Mouse (Mus musculus): ENCODE data around the gene H2-DMa. TPM values are rescaled to one million over a fixed set of nuclear protein-coding genes. Genes with fewer than 3 reads are reported as not detected.

The H2-DMa gene
- 7.5 and 9.1 TPM in 2 replicates for polyA plus RNA-seq (2014; fragmentation: Nextera tagmentation; extraction: Ambion mirVana)

DNA sequence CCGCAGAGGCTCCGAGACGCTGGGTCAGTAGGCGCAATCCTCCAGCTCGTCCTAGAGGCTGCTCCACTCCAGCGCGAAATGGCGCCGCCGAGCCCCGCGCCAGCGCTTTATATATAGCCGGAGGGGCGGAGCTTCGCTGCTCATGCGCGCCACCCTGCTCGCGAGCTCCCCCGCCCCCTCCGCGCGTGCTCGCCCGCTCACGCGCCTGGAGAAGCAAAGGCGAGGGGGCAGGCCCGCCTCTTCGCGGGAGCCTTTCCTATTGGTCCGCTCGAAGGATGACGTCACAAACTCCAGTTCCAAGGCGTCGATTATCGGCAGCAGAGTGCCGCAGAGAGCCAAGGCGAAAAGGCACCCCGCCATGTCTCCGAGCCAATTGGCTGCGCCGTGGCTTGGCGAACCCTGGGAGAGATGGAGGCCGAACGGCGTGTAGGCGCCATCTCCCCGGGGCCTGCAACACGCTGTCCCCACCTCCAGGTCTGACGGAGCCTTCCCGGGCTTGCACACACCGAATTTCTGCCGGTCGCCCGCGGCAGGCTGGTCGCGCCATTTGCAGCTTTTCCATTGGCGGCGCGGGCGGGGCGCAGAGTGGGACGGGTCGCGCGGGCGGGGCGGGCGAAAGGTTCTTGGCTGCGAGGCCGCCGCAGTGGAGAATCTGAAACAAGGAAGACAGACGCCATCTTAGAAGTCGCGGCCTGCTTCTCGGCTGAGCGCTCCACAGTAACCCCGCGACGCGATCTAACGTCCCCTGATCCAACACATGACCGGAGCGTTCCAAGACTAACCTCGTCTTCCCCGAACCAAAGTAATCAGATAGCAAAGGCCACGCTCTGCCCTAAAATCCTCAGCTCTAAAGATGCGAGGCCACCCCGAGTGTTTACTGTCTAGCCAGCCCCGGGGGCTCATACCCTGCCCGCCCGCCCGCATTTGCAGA, at the start of gene H2-DMa:
H2-DMa (plus strand) TSS at position 293 of the 931 bp plus-strand sequence.
- DNase-seq (ENCODE audit: low spot score) (peak; percentile 98), ATAC-seq (ENCODE audit: insufficient number of reproducible peaks, low FRiP score, low TSS enrichment, low read depth) (peak; percentile 62)
- under 1% methylated on average over 96 of the region's 96 CpGs for WGBS
- no peaks in the 10 kb centered on the region for H3K9me3 ChIP-seq (ENCODE audit: control insufficient read depth, low read length)
- H3K4me1 ChIP-seq (ENCODE audit: control insufficient read depth, insufficient read depth, low read length): peaks cover 15% of the 10 kb centered on the region
- H3K9ac ChIP-seq (ENCODE audit: low read length): peak within 1 kb of the TSS; percentile 98
- H3K27me3 ChIP-seq (ENCODE audit: control insufficient read depth, insufficient read depth, low read length): no peaks in the 10 kb centered on the region
- H3K4me3 ChIP-seq (ENCODE audit: low read depth, low read length): peak within 1 kb of the TSS; percentile 99
- peaks cover 32% of the 10 kb centered on the region for H3K36me3 ChIP-seq (ENCODE audit: control insufficient read depth, insufficient read depth, low read length)
- H3K4me2 ChIP-seq (ENCODE audit: low read depth, severe bottlenecking): peak within 1 kb of the TSS; percentile 97
- H3K27ac ChIP-seq (replicated peaks; ENCODE audit: low read depth, low read length): peak within 1 kb of the TSS; percentile 100

- H3K4me3 ChIP-seq (ENCODE audit: low read depth, low read length): no peak overlapping the region
- H3K4me2 ChIP-seq (ENCODE audit: low read depth, severe bottlenecking): no peak overlapping the region
- H3K27ac ChIP-seq (replicated peaks; ENCODE audit: low read depth, low read length): no peak overlapping the region
- H3K4me1 ChIP-seq (ENCODE audit: control insufficient read depth, insufficient read depth, low read length): no peaks in the 10 kb centered on the region
- H3K9me3 ChIP-seq (ENCODE audit: control insufficient read depth, low read length): no peaks in the 10 kb centered on the region
- ATAC-seq (ENCODE audit: insufficient number of reproducible peaks, low FRiP score, low TSS enrichment, low read depth) (no peak), DNase-seq (ENCODE audit: low spot score) (no peak)
- 67% methylated on average over 5 of the region's 5 CpGs for WGBS
- H3K36me3 ChIP-seq (ENCODE audit: control insufficient read depth, insufficient read depth, low read length): no peaks in the 10 kb centered on the region
- H3K27me3 ChIP-seq (ENCODE audit: control insufficient read depth, insufficient read depth, low read length): peaks cover 10% of the 10 kb centered on the region; the same call in 1 of the 2 replicates
- no peak overlapping the region for H3K9ac ChIP-seq (ENCODE audit: low read length)
Measured at GRCm38 (mm10) chr17:34072091-34072490, 47.2 kb upstream of the H2-DMa start.

DNA sequence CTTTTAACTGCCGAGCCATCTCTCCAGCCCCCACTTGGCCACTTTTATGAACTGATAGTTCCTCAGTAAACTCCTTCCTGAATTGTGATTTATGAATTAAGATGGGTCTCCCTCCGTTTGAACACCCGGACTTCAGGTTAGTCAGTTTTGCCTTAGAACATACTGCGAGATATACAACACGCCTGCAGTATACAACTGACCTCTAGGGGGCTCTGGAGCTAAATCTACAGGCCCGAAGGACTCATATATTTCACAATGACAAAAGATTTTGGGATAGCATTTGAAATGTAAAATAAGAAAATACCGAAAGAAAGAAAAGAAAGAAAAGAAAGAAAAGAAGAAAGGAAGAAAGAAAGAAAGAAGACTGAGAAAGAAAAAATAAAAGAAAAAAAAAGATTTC, 44.1 kb upstream of the H2-DMa start:
- 38% methylated on average over 7 of the region's 7 CpGs for WGBS
- Histone ChIP-seq H3K4me3 (ENCODE audit: low read depth, low read length) (no peak overlapping the region), H3K27ac (replicated peaks; ENCODE audit: low read depth, low read length) (no peak overlapping the region), H3K9me3 (ENCODE audit: control insufficient read depth, low read length) (no peaks in the 10 kb centered on the region), H3K9ac (ENCODE audit: low read length) (no peak overlapping the region), H3K4me1 (ENCODE audit: control insufficient read depth, insufficient read depth, low read length) (no peaks in the 10 kb centered on the region), H3K4me2 (ENCODE audit: low read depth, severe bottlenecking) (no peak overlapping the region), H3K27me3 (ENCODE audit: control insufficient read depth, insufficient read depth, low read length) (peaks cover 12% of the 10 kb centered on the region; the same call in 1 of the 2 replicates), H3K36me3 (ENCODE audit: control insufficient read depth, insufficient read depth, low read length) (no peaks in the 10 kb centered on the region)
- DNase-seq (ENCODE audit: low spot score) (peak; percentile 78), ATAC-seq (ENCODE audit: insufficient number of reproducible peaks, low FRiP score, low TSS enrichment, low read depth) (no peak)

- 3% methylated on average over 9 of the region's 9 CpGs for WGBS
- Histone ChIP-seq H3K4me3 (ENCODE audit: low read depth, low read length) (no peak overlapping the region), H3K9ac (ENCODE audit: low read length) (no peak overlapping the region)
Measured at GRCm38 (mm10) chr17:34077549-34077948, 41.8 kb upstream of the H2-DMa start.

GRCm38 (mm10) chr17:34078148-34078547, 41.2 kb upstream of the H2-DMa start:
- no peak overlapping the region for H3K27ac ChIP-seq (replicated peaks; ENCODE audit: low read depth, low read length)
- H3K9ac ChIP-seq (ENCODE audit: low read length): no peak overlapping the region
- H3K36me3 ChIP-seq (ENCODE audit: control insufficient read depth, insufficient read depth, low read length): no peaks in the 10 kb centered on the region
- DNase-seq (ENCODE audit: low spot score) (no peak), ATAC-seq (ENCODE audit: insufficient number of reproducible peaks, low FRiP score, low TSS enrichment, low read depth) (no peak)
- H3K4me3 ChIP-seq (ENCODE audit: low read depth, low read length): no peak overlapping the region
- 68% methylated on average over 4 of the region's 4 CpGs for WGBS
- H3K9me3 ChIP-seq (ENCODE audit: control insufficient read depth, low read length): no peaks in the 10 kb centered on the region
- peaks cover 12% of the 10 kb centered on the region; the same call in 1 of the 2 replicates for H3K27me3 ChIP-seq (ENCODE audit: control insufficient read depth, insufficient read depth, low read length)
- H3K4me2 ChIP-seq (ENCODE audit: low read depth, severe bottlenecking): no peak overlapping the region
- H3K4me1 ChIP-seq (ENCODE audit: control insufficient read depth, insufficient read depth, low read length): no peaks in the 10 kb centered on the region

More at GRCm38 (mm10) chr17:34077549-34077948, 41.8 kb upstream of the H2-DMa start:
- Histone ChIP-seq H3K4me1 (ENCODE audit: control insufficient read depth, insufficient read depth, low read length) (no peaks in the 10 kb centered on the region), H3K36me3 (ENCODE audit: control insufficient read depth, insufficient read depth, low read length) (no peaks in the 10 kb centered on the region), H3K4me2 (ENCODE audit: low read depth, severe bottlenecking) (no peak overlapping the region), H3K27me3 (ENCODE audit: control insufficient read depth, insufficient read depth, low read length) (peaks cover 12% of the 10 kb centered on the region; the same call in 1 of the 2 replicates), H3K27ac (replicated peaks; ENCODE audit: low read depth, low read length) (no peak overlapping the region), H3K9me3 (ENCODE audit: control insufficient read depth, low read length) (no peaks in the 10 kb centered on the region)
- ATAC-seq (ENCODE audit: insufficient number of reproducible peaks, low FRiP score, low TSS enrichment, low read depth) (no peak), DNase-seq (ENCODE audit: low spot score) (peak; percentile 87)

GRCm38 (mm10) chr17:34079002-34079401, 40.3 kb upstream of the H2-DMa start:
- no peak overlapping the region for H3K9ac ChIP-seq (ENCODE audit: low read length)
- DNase-seq (ENCODE audit: low spot score) (no peak), ATAC-seq (ENCODE audit: insufficient number of reproducible peaks, low FRiP score, low TSS enrichment, low read depth) (no peak)
- no peaks in the 10 kb centered on the region for H3K9me3 ChIP-seq (ENCODE audit: control insufficient read depth, low read length)
- H3K4me1 ChIP-seq (ENCODE audit: control insufficient read depth, insufficient read depth, low read length): no peaks in the 10 kb centered on the region
- no peak overlapping the region for H3K27ac ChIP-seq (replicated peaks; ENCODE audit: low read depth, low read length)
- 89% methylated on average over 11 of the region's 11 CpGs for WGBS
- H3K27me3 ChIP-seq (ENCODE audit: control insufficient read depth, insufficient read depth, low read length): peaks cover 12% of the 10 kb centered on the region; the same call in 1 of the 2 replicates
- no peaks in the 10 kb centered on the region for H3K36me3 ChIP-seq (ENCODE audit: control insufficient read depth, insufficient read depth, low read length)
- no peak overlapping the region for H3K4me2 ChIP-seq (ENCODE audit: low read depth, severe bottlenecking)
- no peak overlapping the region for H3K4me3 ChIP-seq (ENCODE audit: low read depth, low read length)

DNA sequence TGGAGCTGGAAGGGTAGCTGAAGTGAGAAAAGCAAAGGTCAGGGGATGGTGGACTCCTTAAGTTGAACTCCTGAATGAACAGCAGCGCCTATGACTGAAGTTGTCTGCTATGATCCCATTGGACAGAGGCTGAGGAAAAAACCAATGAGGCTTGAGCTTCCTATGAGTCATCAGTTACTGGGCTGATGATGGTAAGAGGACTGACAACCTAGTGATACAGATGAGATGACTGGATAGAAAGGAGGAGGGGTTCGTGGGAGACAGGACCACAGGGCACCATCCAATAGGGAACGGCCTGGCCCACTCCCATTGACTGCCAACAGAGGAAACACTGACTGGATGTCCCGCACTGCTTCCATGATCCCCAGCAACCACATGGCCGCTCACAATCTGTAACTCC, 39.7 kb upstream of the H2-DMa start:
- Histone ChIP-seq H3K4me1 (ENCODE audit: control insufficient read depth, insufficient read depth, low read length) (no peaks in the 10 kb centered on the region), H3K36me3 (ENCODE audit: control insufficient read depth, insufficient read depth, low read length) (no peaks in the 10 kb centered on the region), H3K9ac (ENCODE audit: low read length) (no peak overlapping the region), H3K9me3 (ENCODE audit: control insufficient read depth, low read length) (no peaks in the 10 kb centered on the region), H3K27me3 (ENCODE audit: control insufficient read depth, insufficient read depth, low read length) (peaks cover 12% of the 10 kb centered on the region; the same call in 1 of the 2 replicates), H3K4me3 (ENCODE audit: low read depth, low read length) (no peak overlapping the region), H3K4me2 (ENCODE audit: low read depth, severe bottlenecking) (no peak overlapping the region), H3K27ac (replicated peaks; ENCODE audit: low read depth, low read length) (no peak overlapping the region)
- 21% methylated on average over 5 of the region's 5 CpGs for WGBS
- DNase-seq (ENCODE audit: low spot score) (no peak), ATAC-seq (ENCODE audit: insufficient number of reproducible peaks, low FRiP score, low TSS enrichment, low read depth) (no peak)

DNA sequence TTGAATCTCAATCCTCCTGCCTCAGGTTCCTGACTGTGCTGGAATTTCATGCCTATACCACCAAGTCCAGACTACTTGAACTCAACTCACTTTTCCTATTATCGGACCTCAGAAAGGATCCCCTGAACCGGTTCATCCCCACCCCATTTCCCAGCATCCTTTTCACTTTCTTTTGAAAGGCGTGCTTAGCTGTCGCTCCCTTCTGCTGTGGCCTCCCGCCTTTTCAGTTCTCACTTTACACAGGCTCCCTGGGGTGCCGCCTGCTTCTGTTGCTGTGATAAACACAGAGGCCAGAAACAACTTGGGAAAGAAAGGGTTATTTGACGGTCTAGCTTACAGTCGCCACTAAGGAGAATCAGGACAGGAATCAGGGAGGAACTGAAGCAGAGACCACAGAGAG, 36.2 kb upstream of the H2-DMa start:
- Histone ChIP-seq H3K9me3 (ENCODE audit: control insufficient read depth, low read length) (no peaks in the 10 kb centered on the region), H3K4me1 (ENCODE audit: control insufficient read depth, insufficient read depth, low read length) (no peaks in the 10 kb centered on the region), H3K4me2 (ENCODE audit: low read depth, severe bottlenecking) (no peak overlapping the region), H3K9ac (ENCODE audit: low read length) (no peak overlapping the region), H3K4me3 (ENCODE audit: low read depth, low read length) (no peak overlapping the region), H3K27me3 (ENCODE audit: control insufficient read depth, insufficient read depth, low read length) (no peaks in the 10 kb centered on the region), H3K27ac (replicated peaks; ENCODE audit: low read depth, low read length) (no peak overlapping the region), H3K36me3 (ENCODE audit: control insufficient read depth, insufficient read depth, low read length) (no peaks in the 10 kb centered on the region)
- DNase-seq (ENCODE audit: low spot score) (no peak), ATAC-seq (ENCODE audit: insufficient number of reproducible peaks, low FRiP score, low TSS enrichment, low read depth) (no peak)
- 8% methylated on average over 8 of the region's 8 CpGs for WGBS

Measured in limb, embryonic 11.5 days (tissue).